Mouse (Mus musculus) heart, postnatal 0 days (tissue): Measurements from ENCODE around the gene Lrrc1. TPM values are rescaled to one million over a fixed set of nuclear protein-coding genes. Genes with fewer than 3 reads are reported as not detected.

ENCODE experiments used
- ATAC-seq: fragments of 200-750 bp; cut with Nextera tagmentation; 2 replicates; pipeline ENCODE4 v1.8.0; 2017; ENCODE audit warnings: low read depth, moderate number of reproducible peaks, moderate library complexity; ENCODE audit not compliant: insufficient read depth
- DNase-seq: peaks from one replicate; pipeline ENCODE4 v3.0.0-alpha.2; 2016; ENCODE audit warnings: low spot score
- H3K27ac ChIP-seq: fragments of 300-500 bp; sonication (generic); 2 replicates; pipeline ENCODE4 v1.5.1; 2014; ENCODE audit warnings: low read depth, mild to moderate bottlenecking
- H3K27me3 ChIP-seq: fragments of 300-500 bp; sonication (generic); 2 replicates; pipeline ENCODE4 v1.6.1; 2014; ENCODE audit warnings: low read length, mixed read lengths; ENCODE audit not compliant: control insufficient read depth, insufficient read depth
- H3K36me3 ChIP-seq: fragments of 300-500 bp; sonication (generic); replicated peaks from 2 replicates; pipeline ENCODE4 v1.6.1; 2014; ENCODE audit warnings: low read length, mixed read lengths; ENCODE audit not compliant: control insufficient read depth, insufficient read depth
- H3K4me1 ChIP-seq: fragments of 300-500 bp; sonication (generic); 2 replicates; pipeline ENCODE4 v1.6.1; 2014; ENCODE audit warnings: antibody characterized with exemption; ENCODE audit not compliant: control insufficient read depth, insufficient read depth
- H3K4me2 ChIP-seq: fragments of 300-500 bp; sonication (generic); 2 replicates; pipeline ENCODE4 v1.6.1; 2014; ENCODE audit warnings: low read depth, mild to moderate bottlenecking, low read length, moderate library complexity
- H3K4me3 ChIP-seq: fragments of 300-500 bp; sonication (generic); 2 replicates; pipeline ENCODE4 v1.5.1; 2014; ENCODE audit warnings: low read depth, low read length
- H3K9ac ChIP-seq: fragments of 300-500 bp; sonication (generic); replicated peaks from 2 replicates; pipeline ENCODE4 v1.6.1; 2014; ENCODE audit warnings: low read depth, low read length, mixed read lengths
- H3K9me3 ChIP-seq: fragments of 300-500 bp; sonication (generic); replicated peaks from 2 replicates; pipeline ENCODE4 v1.6.1; 2016; ENCODE audit warnings: low read length; ENCODE audit not compliant: control insufficient read depth
- CTCF ChIP-seq: IDR thresholded peaks from 2 replicates; pipeline ENCODE4 v1.5.1; 2016; ENCODE audit warnings: antibody characterized with exemption, control low read depth, low read depth
- EP300 ChIP-seq: IDR thresholded peaks from 2 replicates; pipeline ENCODE4 v1.6.1; 2016; ENCODE audit warnings: antibody characterized with exemption, low read depth
- WGBS: fragments of 180-500 bp; shearing (Covaris S2); extraction: QIAGEN DNeasy Blood & Tissue Kit; methylation state at CpG from one replicate; pipeline ENCODE4 v1.1.7; 2014; 5-methylcytosine and 5-hydroxymethylcytosine counted together
- polyA plus RNA-seq: library from polyadenylated mRNA; unstranded; fragments of >200 nt; fragmentation: Nextera tagmentation; extraction: Ambion mirVana; gene quantifications from 2 replicates; pipeline ENCODE4 v1.2.1, GENCODE M21; 2015
- total RNA-seq: library from RNA; depleted of rRNA; stranded (reverse); fragments of >200 nt; gene quantifications from 2 replicates; pipeline ENCODE4 v1.2.3, GENCODE M21; 2014; ENCODE audit warnings: low replicate concordance

Lrrc1 gene
- total and polyA plus RNA-seq, 2 experiments from 2014 or later: 17.7 to 43.8 TPM

DNA sequence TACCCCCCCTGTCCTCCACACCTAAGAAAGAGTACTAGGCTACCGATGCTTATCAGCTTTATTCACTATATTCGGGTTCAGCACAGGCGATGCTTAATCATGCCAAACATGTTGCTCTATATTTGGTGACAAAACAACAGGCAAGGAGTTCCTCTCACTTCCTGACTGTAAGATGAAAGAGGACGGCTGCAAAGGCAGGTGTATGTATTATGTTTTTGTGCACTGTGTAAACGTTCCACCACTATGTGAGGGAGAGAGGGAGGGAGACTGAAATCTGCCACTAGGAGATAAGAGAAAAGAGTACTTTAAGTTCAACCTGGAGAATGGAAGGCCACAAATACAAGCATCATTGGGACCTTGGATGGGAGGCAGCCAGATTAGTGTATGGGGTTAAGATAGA lies 77.7 kb downstream of the Lrrc1 start:
- H3K27ac ChIP-seq: peak overlapping the region; percentile 99; the same call in 1 of the 2 replicates
- peaks cover 42% of the 10 kb centered on the region for H3K4me1 ChIP-seq
- H3K27me3 ChIP-seq: no peaks in the 10 kb centered on the region

DNA sequence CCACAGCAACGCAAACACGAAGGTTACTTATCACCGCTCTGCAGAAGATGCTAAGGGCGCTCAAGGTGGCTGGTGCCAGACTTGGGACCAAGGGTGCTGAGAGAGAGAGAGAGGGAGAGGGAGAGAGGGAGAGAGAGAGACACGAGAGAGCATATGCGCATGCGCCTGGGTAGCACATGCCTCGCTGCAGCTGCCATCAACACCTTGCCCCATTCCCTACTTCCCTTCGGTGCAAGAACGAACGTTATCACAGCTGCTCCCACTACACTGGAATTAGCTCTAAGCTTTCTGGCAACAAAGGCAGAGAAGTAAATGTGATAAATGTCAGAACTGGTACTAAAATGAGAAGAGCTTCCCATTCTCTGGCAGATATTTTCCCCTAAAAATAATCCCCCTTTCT lies 79.3 kb downstream of the Lrrc1 start:
- WGBS: 27% methylated on average over 11 of the region's 11 CpGs
- H3K4me1 ChIP-seq: peaks cover 46% of the 10 kb centered on the region
- TF ChIP-seq CTCF (no peak), EP300 (no peak)

More for the DNA sequence above, 77.7 kb downstream of the Lrrc1 start:
- H3K4me2 ChIP-seq: no peak overlapping the region
- H3K9ac ChIP-seq: no peak overlapping the region
- ATAC-seq (no peak), DNase-seq (no peak)
- H3K4me3 ChIP-seq: no peak overlapping the region
- no peaks in the 10 kb centered on the region for H3K9me3 ChIP-seq
- 28% methylated on average over 5 of the region's 5 CpGs for WGBS
- peaks cover 9% of the 10 kb centered on the region for H3K36me3 ChIP-seq
- no peak for TF ChIP-seq CTCF

DNA sequence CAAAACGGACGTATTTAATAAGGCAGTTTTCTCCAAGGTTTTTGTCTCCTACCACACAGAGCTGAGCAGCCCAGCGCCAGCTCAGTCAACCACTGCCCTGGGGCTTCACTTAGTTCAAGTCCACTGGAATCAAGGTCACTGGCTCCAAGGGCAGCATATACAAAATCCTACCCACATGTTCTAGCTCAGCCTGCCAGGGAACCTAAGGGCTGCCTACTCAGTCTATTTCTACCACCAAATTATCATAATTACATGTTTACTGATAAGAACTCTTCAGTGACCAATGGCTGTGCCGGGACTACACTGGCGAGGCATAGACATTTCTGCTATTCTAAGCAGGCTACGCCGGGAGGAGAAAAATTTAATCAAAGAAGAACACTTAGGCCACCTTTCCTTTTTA lies 80.8 kb downstream of the Lrrc1 start:
- Histone ChIP-seq H3K4me1 (peaks cover 35% of the 10 kb centered on the region), H3K4me3 (no peak overlapping the region), H3K27me3 (no peaks in the 10 kb centered on the region), H3K9me3 (no peaks in the 10 kb centered on the region), H3K36me3 (peaks cover 9% of the 10 kb centered on the region), H3K27ac (peak overlapping the region; percentile 99), H3K9ac (no peak overlapping the region), H3K4me2 (no peak overlapping the region)
- WGBS: 45% methylated on average over 7 of the region's 7 CpGs
- no peak for TF ChIP-seq CTCF
- 0 out of 2 replicates have a peak, but pooled peaks have one; percentile 61 for TF ChIP-seq EP300
- DNase-seq: peak; percentile 94
- peak; percentile 94 for ATAC-seq

More for the DNA sequence above, 79.3 kb downstream of the Lrrc1 start:
- peak; percentile 7; the same call in 1 of the 2 replicates for ATAC-seq
- Histone ChIP-seq H3K36me3 (peaks cover 9% of the 10 kb centered on the region), H3K9ac (no peak overlapping the region), H3K27ac (peak overlapping the region; percentile 99), H3K4me3 (no peak overlapping the region), H3K27me3 (no peaks in the 10 kb centered on the region), H3K9me3 (no peaks in the 10 kb centered on the region), H3K4me2 (no peak overlapping the region)
- DNase-seq: peak; percentile 67

DNA sequence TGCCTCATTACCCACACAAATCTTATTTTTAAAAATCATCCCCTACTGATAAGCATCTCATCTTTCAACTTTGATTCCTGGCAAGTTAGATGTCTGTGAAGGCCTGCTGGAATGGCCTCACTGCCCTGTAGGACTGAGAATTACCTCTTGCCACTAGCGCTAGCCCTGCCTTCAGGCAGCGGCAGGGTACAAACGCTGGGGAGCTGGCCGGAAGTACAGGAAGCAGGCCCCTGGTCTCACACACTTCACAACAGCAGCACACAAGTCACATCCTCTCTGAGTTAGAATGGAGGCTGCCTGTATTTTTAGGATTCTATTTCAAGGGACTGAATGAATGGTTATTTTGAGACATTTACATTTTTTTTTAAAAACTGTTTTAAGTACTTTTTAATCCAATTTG lies 81.5 kb downstream of the Lrrc1 start:
- Histone ChIP-seq H3K27ac (peak overlapping the region; percentile 77), H3K4me1 (peaks cover 35% of the 10 kb centered on the region), H3K9ac (no peak overlapping the region), H3K9me3 (no peaks in the 10 kb centered on the region), H3K4me3 (no peak overlapping the region), H3K27me3 (no peaks in the 10 kb centered on the region), H3K36me3 (peaks cover 6% of the 10 kb centered on the region), H3K4me2 (no peak overlapping the region)
- 12% methylated on average over 4 of the region's 4 CpGs for WGBS
- DNase-seq: peak; percentile 62
- no peak for TF ChIP-seq EP300
- no peak for TF ChIP-seq CTCF
- no peak for ATAC-seq

DNA sequence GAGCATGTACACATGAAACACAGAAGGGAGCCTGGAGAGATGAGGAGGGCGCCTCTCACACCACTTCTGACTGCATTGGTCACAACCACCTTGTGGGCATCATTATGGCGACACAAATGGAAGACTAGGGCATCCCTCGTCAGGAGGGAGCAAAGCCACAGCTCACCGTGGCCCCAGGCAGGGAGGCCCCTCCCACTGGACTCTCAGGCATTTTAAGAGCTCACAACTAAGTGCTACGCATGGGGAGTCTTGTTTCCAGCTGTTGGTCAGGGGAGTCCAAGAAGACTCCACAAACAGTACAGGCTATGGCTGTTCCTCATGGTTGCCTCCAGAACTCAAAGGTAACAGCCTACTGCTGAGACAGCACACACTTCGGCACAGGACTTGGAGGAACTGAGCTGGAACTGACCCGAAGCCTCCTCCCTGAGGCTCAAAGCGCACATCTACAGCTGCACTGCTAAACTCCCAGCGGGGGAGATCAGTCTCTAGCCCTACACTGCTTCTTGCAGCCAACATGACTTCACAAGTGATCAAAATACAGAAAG lies 83.2 kb downstream of the Lrrc1 start:
- no peaks in the 10 kb centered on the region for H3K27me3 ChIP-seq
- 64% methylated on average over 9 of the region's 9 CpGs for WGBS
- no peaks in the 10 kb centered on the region for H3K9me3 ChIP-seq
- no peak overlapping the region for H3K4me2 ChIP-seq
- no peak overlapping the region for H3K4me3 ChIP-seq
- H3K27ac ChIP-seq: peak overlapping the region; percentile 46
- no peak overlapping the region for H3K9ac ChIP-seq
- H3K36me3 ChIP-seq: peaks cover 14% of the 10 kb centered on the region
- ATAC-seq (no peak), DNase-seq (no peak)
- no peak for TF ChIP-seq EP300
- TF ChIP-seq CTCF: no peak
- peaks cover 35% of the 10 kb centered on the region for H3K4me1 ChIP-seq

DNA sequence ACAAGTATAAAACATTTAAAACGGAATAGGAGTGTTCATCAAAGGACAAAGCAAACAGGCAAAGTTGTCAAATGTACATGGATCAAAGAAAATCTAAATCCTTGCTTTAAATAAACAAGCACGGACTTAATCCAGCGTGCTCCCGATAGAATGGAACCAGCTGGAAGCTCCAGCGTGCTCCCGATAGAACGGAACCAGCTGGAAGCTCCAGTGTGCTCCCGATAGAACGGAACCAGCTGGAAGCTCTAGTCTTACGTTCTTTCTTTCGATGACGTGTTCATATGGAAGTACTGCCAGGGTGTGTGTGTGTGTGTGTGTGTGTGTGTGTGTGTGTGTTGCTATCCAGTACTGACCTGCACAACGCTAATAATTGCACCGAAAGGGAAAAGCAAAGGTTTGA lies 84.3 kb downstream of the Lrrc1 start:
- Histone ChIP-seq H3K36me3 (peaks cover 20% of the 10 kb centered on the region), H3K27me3 (no peaks in the 10 kb centered on the region), H3K4me2 (no peak overlapping the region), H3K4me3 (no peak overlapping the region), H3K9ac (no peak overlapping the region), H3K4me1 (peaks cover 26% of the 10 kb centered on the region), H3K9me3 (no peaks in the 10 kb centered on the region), H3K27ac (no peak overlapping the region)
- no peak for DNase-seq
- TF ChIP-seq EP300 (no peak), CTCF (no peak)
- 93% methylated on average over 14 of the region's 14 CpGs for WGBS
- no peak for ATAC-seq
